ENCODE assay signal across 8 mouse cellular contexts in the genomic region with DNA sequence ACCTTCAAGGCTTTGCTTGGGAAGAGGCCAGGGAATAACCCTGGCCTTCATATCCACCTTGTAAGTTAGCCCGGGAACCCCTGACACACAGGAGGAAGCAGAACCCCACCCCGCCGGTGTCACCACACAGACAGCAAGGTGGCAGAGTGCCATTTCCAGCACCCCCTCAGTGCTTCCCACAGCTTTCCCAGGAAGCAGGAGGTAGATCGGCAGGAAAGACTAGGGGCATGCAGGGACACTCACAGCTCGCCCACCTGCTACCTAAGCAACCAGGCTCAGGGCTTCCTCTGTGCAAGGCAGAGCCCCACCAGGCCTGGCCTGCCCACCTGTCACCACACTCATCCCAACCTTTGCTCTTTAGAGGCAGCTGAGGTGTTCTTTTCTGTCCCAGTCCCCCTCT. TPM values are rescaled to one million over a fixed set of nuclear protein-coding genes. Genes with fewer than 3 reads are reported as not detected.
A peak's percentile ranks its signal among the peaks of the same experiment; 100 is the strongest.
DNase-seq lines count a peak whose midpoint lies in the region; ATAC-seq and TF ChIP-seq lines count a peak whose summit lies in the region.

No protein-coding gene starts in this region.

- peak overlapping the region; percentile 87; the same call in 1 of the 2 replicates for H3K4me2 ChIP-seq in liver, embryonic 11.5 days
- H3K4me2 ChIP-seq in hindbrain, embryonic 13.5 days = peak overlapping the region; percentile 88
- peak overlapping the region; percentile 72 for H3K4me2 ChIP-seq in limb, embryonic 14.5 days (replicated peaks; ENCODE audit: low read depth, low read length, severe bottlenecking)
- H3K4me2 ChIP-seq in stomach, embryonic 16.5 days (ENCODE audit: low read depth, low read length) = peak overlapping the region; percentile 65

- no peak overlapping the region for H3K27ac ChIP-seq in liver, embryonic 11.5 days (ENCODE audit: low read depth, low read length)
- H3K27ac ChIP-seq in cortical plate, adult 2 months (ENCODE audit: insufficient read depth, low read length) = peak overlapping the region; percentile 49
- peak overlapping the region; percentile 99 for H3K27ac ChIP-seq in hindbrain, embryonic 13.5 days
- H3K27ac ChIP-seq in limb, embryonic 14.5 days (replicated peaks; ENCODE audit: low read depth, low read length) = no peak overlapping the region
- peak overlapping the region; percentile 10; the same call in 1 of the 2 replicates for H3K27ac ChIP-seq in stomach, embryonic 16.5 days (ENCODE audit: low read length)

- 80% methylated on average over 5 of the region's 5 CpGs for WGBS in liver, embryonic 11.5 days
- WGBS in hindbrain, embryonic 13.5 days = 61% methylated on average over 5 of the region's 5 CpGs
- WGBS in limb, embryonic 14.5 days = 68% methylated on average over 5 of the region's 5 CpGs
- WGBS in stomach, embryonic 16.5 days = 50% methylated on average over 5 of the region's 5 CpGs

- TF ChIP-seq CTCF in cortical plate, adult 2 months (IDR thresholded peaks at IDR 0.05; ENCODE audit: extremely low read depth, insufficient read depth, low read length) = no peak

- H3K36me3 ChIP-seq in liver, embryonic 11.5 days (ENCODE audit: control insufficient read depth, insufficient read depth, low read length) = peaks cover 5% of the 10 kb centered on the region; the same call in 1 of the 2 replicates
- H3K36me3 ChIP-seq in hindbrain, embryonic 13.5 days = peaks cover 9% of the 10 kb centered on the region; the same call in 1 of the 2 replicates
- peaks cover 21% of the 10 kb centered on the region for H3K36me3 ChIP-seq in limb, embryonic 14.5 days (ENCODE audit: control insufficient read depth, insufficient read depth, low read length)
- no peaks in the 10 kb centered on the region for H3K36me3 ChIP-seq in stomach, embryonic 16.5 days (ENCODE audit: control insufficient read depth, insufficient read depth, low read length)

- H3K4me3 ChIP-seq in liver, embryonic 11.5 days (ENCODE audit: low read depth, low read length) = no peak overlapping the region
- peak overlapping the region; percentile 86 for H3K4me3 ChIP-seq in cortical plate, adult 2 months (ENCODE audit: insufficient read depth, low read length)
- H3K4me3 ChIP-seq in hindbrain, embryonic 13.5 days = peak overlapping the region; percentile 82
- H3K4me3 ChIP-seq in limb, embryonic 14.5 days (replicated peaks; ENCODE audit: low read length) = peak overlapping the region; percentile 79
- peak overlapping the region; percentile 77 for H3K4me3 ChIP-seq in stomach, embryonic 16.5 days (replicated peaks; ENCODE audit: low read length)

- H3K4me1 ChIP-seq in liver, embryonic 11.5 days (replicated peaks; ENCODE audit: control insufficient read depth, insufficient read depth, low read length) = peaks cover 61% of the 10 kb centered on the region
- H3K4me1 ChIP-seq in cortical plate, adult 2 months (ENCODE audit: control insufficient read depth, insufficient read depth, low read length) = peaks cover 12% of the 10 kb centered on the region; the same call in 1 of the 2 replicates
- peaks cover 87% of the 10 kb centered on the region for H3K4me1 ChIP-seq in hindbrain, embryonic 13.5 days (replicated peaks)
- peaks cover 56% of the 10 kb centered on the region for H3K4me1 ChIP-seq in limb, embryonic 14.5 days (ENCODE audit: control insufficient read depth, insufficient read depth, low read length)
- H3K4me1 ChIP-seq in stomach, embryonic 16.5 days (ENCODE audit: control insufficient read depth, insufficient read depth, low read length) = peaks cover 71% of the 10 kb centered on the region

- H3K27me3 ChIP-seq in liver, embryonic 11.5 days (replicated peaks; ENCODE audit: control insufficient read depth, insufficient read depth, low read length) = no peaks in the 10 kb centered on the region
- no peaks in the 10 kb centered on the region for H3K27me3 ChIP-seq in hindbrain, embryonic 13.5 days
- no peaks in the 10 kb centered on the region for H3K27me3 ChIP-seq in limb, embryonic 14.5 days (ENCODE audit: control insufficient read depth, insufficient read depth, low read length)
- no peaks in the 10 kb centered on the region for H3K27me3 ChIP-seq in stomach, embryonic 16.5 days (ENCODE audit: control insufficient read depth, insufficient read depth, low read length)

- TF ChIP-seq POLR2A in cortical plate, adult 2 months (IDR thresholded peaks at IDR 0.05; ENCODE audit: extremely low read depth, insufficient read depth, low read length) = peak; percentile 27; the same call in 1 of the 2 replicates
- TF ChIP-seq POLR2A in limb, embryonic 14.5 days (IDR thresholded peaks at IDR 0.05; ENCODE audit: borderline replicate concordance, extremely low read depth, insufficient read depth, insufficient read length) = no peak

- no peak for DNase-seq in liver, embryonic 11.5 days (ENCODE audit: low spot score)
- DNase-seq in liver = no peak
- no peak for DNase-seq in limb, embryonic 14.5 days (ENCODE audit: low spot score)
- no peak for DNase-seq in ovary, postnatal 10 days (ENCODE audit: low spot score)
- DNase-seq in thymus, postnatal 25 days = no peak

- no peaks in the 10 kb centered on the region for H3K9me3 ChIP-seq in liver, embryonic 11.5 days (ENCODE audit: control insufficient read depth, low read length)
- H3K9me3 ChIP-seq in hindbrain, embryonic 13.5 days = no peaks in the 10 kb centered on the region
- H3K9me3 ChIP-seq in limb, embryonic 14.5 days (ENCODE audit: control insufficient read depth, low read length) = no peaks in the 10 kb centered on the region
- H3K9me3 ChIP-seq in stomach, embryonic 16.5 days (replicated peaks; ENCODE audit: control insufficient read depth, low read length) = no peaks in the 10 kb centered on the region

- ATAC-seq in liver, embryonic 11.5 days (replicated peaks; ENCODE audit: low FRiP score) = no peak
- no peak for ATAC-seq in hindbrain, embryonic 13.5 days (ENCODE audit: low FRiP score)
- ATAC-seq in limb, embryonic 14.5 days (ENCODE audit: low FRiP score, low read depth) = no peak
- no peak for ATAC-seq in stomach, embryonic 16.5 days (ENCODE audit: insufficient read depth, low FRiP score)

- H3K9ac ChIP-seq in liver, embryonic 11.5 days (ENCODE audit: low read depth, low read length) = no peak overlapping the region; the same call in 1 of the 2 replicates
- H3K9ac ChIP-seq in hindbrain, embryonic 13.5 days = peak overlapping the region; percentile 94
- peak overlapping the region; percentile 70; the same call in 1 of the 2 replicates for H3K9ac ChIP-seq in limb, embryonic 14.5 days (ENCODE audit: low read depth, low read length, severe bottlenecking)
- peak overlapping the region; percentile 75 for H3K9ac ChIP-seq in stomach, embryonic 16.5 days (ENCODE audit: low read length)

RNA-seq across cellular contexts. Expression of gene Tet3, which starts 19.1 kb away (rescaled TPM):
- 22.0 and 22.8 TPM in 2 replicates for polyA plus RNA-seq in liver, embryonic 11.5 days (2014; fragmentation: Nextera tagmentation; extraction: Ambion mirVana)
- polyA plus RNA-seq in cortical plate, adult 2 months (2012; rRNA removed) = 16.6 TPM in 2 replicates
- 69.8 and 75.4 TPM in 2 replicates for polyA plus RNA-seq in hindbrain, embryonic 13.5 days (2015; fragmentation: Nextera tagmentation; extraction: Ambion mirVana)
- 21.1 and 24.9 TPM in 2 replicates for polyA plus RNA-seq in limb, embryonic 14.5 days (2012; rRNA removed)
- 44.3 and 49.0 TPM in 2 replicates for polyA plus RNA-seq in limb, embryonic 14.5 days (2014; fragmentation: Nextera tagmentation; extraction: Ambion mirVana)
- polyA plus RNA-seq in stomach, embryonic 16.5 days (2015; fragmentation: Nextera tagmentation; extraction: Ambion mirVana) = 34.5 and 44.2 TPM in 2 replicates

Comparison
In these comparisons a context has a peak if more than half of its experiments do, and no peak if none do; other contexts are left out.
1. H3K27ac ChIP-seq: peak in cortical plate, adult 2 months (single experiment), hindbrain, embryonic 13.5 days (single experiment) and stomach, embryonic 16.5 days (single experiment); none in liver, embryonic 11.5 days (single experiment) and limb, embryonic 14.5 days (single experiment).
2. Peak in every context shown above with its lines, with median percentiles within 50 percentile points of each other: H3K4me2 ChIP-seq.